Mouse (Mus musculus): ENCODE data around the gene Tex48. TPM values are rescaled to one million over a fixed set of nuclear protein-coding genes. Genes with fewer than 3 reads are reported as not detected.

Tex48 gene
- polyA plus RNA-seq, 1 experiment, result not detected

GRCm38 (mm10) chr4:63557124-63558059 lies 64.8 kb downstream of the Tex48 start:
- Histone ChIP-seq H3ac (ENCODE audit: control insufficient read depth, insufficient read length) (peak overlapping the region; percentile 44), H3K4me3 (peak overlapping the region; percentile 42), H3K27me3 (ENCODE audit: control insufficient read depth, insufficient read depth, insufficient read length) (no peaks in the 10 kb centered on the region), H3K4me2 (ENCODE audit: low read depth) (peak overlapping the region; percentile 98), H3K79me2 (ENCODE audit: control insufficient read depth, insufficient read depth) (peaks cover 26% of the 10 kb centered on the region), H3K36me3 (ENCODE audit: control insufficient read depth, insufficient read depth) (peaks cover 30% of the 10 kb centered on the region)
- TF ChIP-seq POLR2AphosphoS2 (IDR thresholded peaks at IDR 0.05; ENCODE audit: insufficient read length, low read depth), result peak; percentile 12
- no peak for TF ChIP-seq MAX (IDR thresholded peaks at IDR 0.05; ENCODE audit: low read depth)

Other genes starting within 250 kb of the Tex48 start
- gene Akna, start 219.1 kb downstream of the Tex48 start, polyA plus RNA-seq (2012; fragmentation: generic; extraction: Trizol), result 5.6 TPM
- gene Whrn, start 126.4 kb downstream of the Tex48 start, polyA plus RNA-seq (2012; fragmentation: generic; extraction: Trizol), result 18.8 TPM
- 447 TPM for gene Atp6v1g1, start 77.7 kb downstream of the Tex48 start, polyA plus RNA-seq (2012; fragmentation: generic; extraction: Trizol)
- gene Tmem268, start 63.6 kb downstream of the Tex48 start, polyA plus RNA-seq (2012; fragmentation: generic; extraction: Trizol), result 19.5 TPM
- gene Gm11213, start 17.2 kb downstream of the Tex48 start, polyA plus RNA-seq (2012; fragmentation: generic; extraction: Trizol), result not detected
- not detected for gene Gm11214, start 41.0 kb upstream of the Tex48 start, polyA plus RNA-seq (2012; fragmentation: generic; extraction: Trizol)
- gene Tnfsf15, start 122.7 kb upstream of the Tex48 start, polyA plus RNA-seq (2012; fragmentation: generic; extraction: Trizol), result 0.29 TPM
- gene Tnfsf8, start 238.9 kb upstream of the Tex48 start, polyA plus RNA-seq (2012; fragmentation: generic; extraction: Trizol), result 0.02 TPM

All from myocyte (in vitro differentiated cells).